Mouse (Mus musculus): ENCODE data around the gene Lin28a.

DNA sequence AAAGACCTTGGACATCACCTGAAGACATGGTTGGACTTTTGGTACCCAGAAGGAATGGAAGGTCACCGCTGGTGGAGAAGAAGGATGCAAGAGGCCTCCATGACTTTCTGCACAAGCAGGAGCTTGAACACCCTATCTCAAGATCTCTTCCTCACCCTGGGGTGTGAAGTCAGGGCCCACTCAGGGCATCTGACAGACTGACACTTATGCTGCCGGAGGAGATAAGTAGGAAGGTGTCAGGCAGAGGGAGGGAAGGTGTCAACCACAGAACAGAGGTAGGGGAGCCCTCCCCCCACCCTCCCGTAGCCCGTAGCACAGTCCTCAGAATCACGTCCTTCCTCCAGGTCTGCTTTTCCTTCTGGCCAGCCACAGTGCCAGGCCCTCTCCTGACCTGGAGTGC, 29.0 kb upstream of the Lin28a start:
- TF ChIP-seq CTCF (IDR thresholded peaks at IDR 0.05; ENCODE audit: low read depth) (no peak), EP300 (IDR thresholded peaks at IDR 0.05; ENCODE audit: low read depth) (no peak)
